Mouse (Mus musculus): ENCODE results near the gene Hhip. TPM values are rescaled to one million over a fixed set of nuclear protein-coding genes. Genes with fewer than 3 reads are reported as not detected.

Gene Hhip
- under 1 TPM; 0.23 to 0.45 TPM for total RNA-seq (2021)

- peak; percentile 12 for DNase-seq
Observed at GRCm38 (mm10) chr8:80057198-80058174, at the start of gene Hhip. Gene Hhip (minus strand): TSS chr8:80058006.

DNA sequence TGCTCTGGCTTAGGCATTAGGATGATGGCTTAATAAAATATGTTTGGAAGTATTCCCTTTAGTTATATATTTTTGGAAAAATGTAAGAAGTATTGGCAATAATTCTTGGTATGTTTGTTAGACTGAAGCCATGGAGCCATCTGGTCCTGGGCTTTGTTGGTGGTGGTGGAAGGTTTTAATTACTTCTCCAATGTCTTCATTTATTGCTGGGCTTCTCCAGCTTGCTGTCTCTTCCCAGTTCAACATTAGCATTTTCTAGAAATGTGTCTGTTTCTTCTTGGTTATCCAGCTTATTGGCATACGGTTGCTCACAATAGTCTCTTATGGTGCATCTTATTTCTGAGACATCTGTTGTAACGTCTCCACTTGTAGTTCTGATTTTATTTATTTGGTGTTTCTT lies 29.2 kb upstream of the Hhip start:
- no peak for DNase-seq

- no peak for DNase-seq
Observed at GRCm38 (mm10) chr8:80058193-80058592, 387 bp upstream of the Hhip start.

- DNase-seq, result no peak
Observed at GRCm38 (mm10) chr8:80056331-80057070, 1.3 kb downstream of the Hhip start.

- DNase-seq, result no peak
Observed at GRCm38 (mm10) chr8:80055777-80056176, 2.0 kb downstream of the Hhip start.

- DNase-seq, result no peak
Observed at GRCm38 (mm10) chr8:80055094-80055493, 2.7 kb downstream of the Hhip start.

GRCm38 (mm10) chr8:80054216-80054615 lies 3.6 kb downstream of the Hhip start:
- DNase-seq, result no peak

- no peak for DNase-seq
Observed at GRCm38 (mm10) chr8:80052838-80053237, 5.0 kb downstream of the Hhip start.

- DNase-seq, result no peak
Observed at GRCm38 (mm10) chr8:80051494-80051893, 6.3 kb downstream of the Hhip start.

DNA sequence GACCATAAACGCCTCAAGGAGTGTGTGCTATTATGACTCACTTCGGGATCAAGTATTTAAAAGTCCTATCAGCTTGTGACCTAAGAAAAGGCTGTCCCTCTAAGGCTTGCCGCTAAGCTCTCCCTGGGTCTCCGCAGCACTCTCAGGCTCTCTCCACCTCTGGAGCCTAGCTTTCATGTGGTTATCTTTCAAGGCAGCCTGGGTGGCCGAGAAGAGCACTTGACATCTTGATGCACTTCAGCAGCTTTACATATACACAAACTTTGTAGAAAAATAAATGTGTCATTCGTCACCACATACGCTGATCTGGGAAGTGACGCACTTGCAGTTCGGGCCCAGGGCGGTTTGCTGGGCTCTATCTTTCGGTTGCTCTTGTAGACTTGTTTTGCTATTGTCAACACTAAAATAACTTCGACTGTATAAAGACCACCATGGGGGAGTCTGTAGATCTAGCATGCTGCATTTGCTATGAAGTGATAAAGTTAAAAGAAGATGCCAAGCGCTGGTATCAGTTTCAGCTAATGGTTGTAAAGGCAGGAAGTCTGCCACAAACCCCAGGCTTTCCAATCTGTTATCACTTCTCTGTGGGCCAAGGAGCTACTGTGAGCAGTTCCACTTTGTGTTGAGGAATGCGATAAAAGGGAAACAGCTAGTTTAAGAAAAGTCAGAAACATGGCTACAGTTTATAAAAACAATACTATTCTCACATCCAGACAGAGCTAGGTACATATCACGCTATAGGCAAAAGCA lies 8.4 kb downstream of the Hhip start:
- DNase-seq, result no peak

GRCm38 (mm10) chr8:80048256-80048655 lies 9.6 kb downstream of the Hhip start:
- DNase-seq, result no peak

- no peak for DNase-seq
Observed at GRCm38 (mm10) chr8:80037644-80038253, 20.1 kb downstream of the Hhip start.

- no peak for DNase-seq
Observed at GRCm38 (mm10) chr8:80032604-80033003, 25.2 kb downstream of the Hhip start.

- DNase-seq, result no peak
Observed at GRCm38 (mm10) chr8:80031330-80032293, 26.2 kb downstream of the Hhip start.

GRCm38 (mm10) chr8:80029631-80030030 lies 28.2 kb downstream of the Hhip start:
- DNase-seq, result no peak

DNA sequence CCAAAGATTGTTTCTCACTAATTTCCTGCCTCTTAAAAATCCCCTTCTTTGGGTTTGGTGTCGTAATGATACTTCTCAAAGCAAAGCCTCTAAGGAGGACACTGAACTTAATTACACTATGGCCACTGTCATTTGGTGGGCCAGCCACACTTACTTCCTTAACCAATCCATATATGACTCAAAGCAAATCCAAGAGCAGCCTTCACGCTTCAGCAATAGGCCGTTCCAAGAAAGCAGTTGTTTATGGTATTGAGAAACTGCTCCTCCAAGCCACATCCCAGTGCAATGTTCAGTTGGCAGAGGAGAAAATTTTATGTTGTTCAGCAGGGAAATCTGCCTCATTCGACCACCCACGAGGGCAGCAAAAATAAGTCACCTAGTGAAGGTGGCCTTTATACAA lies 37.3 kb downstream of the Hhip start:
- DNase-seq, result no peak

GRCm38 (mm10) chr8:80015818-80016217 lies 42.0 kb downstream of the Hhip start:
- no peak for DNase-seq

GRCm38 (mm10) chr8:80004421-80004820 lies 53.4 kb downstream of the Hhip start:
- no peak for DNase-seq

DNA sequence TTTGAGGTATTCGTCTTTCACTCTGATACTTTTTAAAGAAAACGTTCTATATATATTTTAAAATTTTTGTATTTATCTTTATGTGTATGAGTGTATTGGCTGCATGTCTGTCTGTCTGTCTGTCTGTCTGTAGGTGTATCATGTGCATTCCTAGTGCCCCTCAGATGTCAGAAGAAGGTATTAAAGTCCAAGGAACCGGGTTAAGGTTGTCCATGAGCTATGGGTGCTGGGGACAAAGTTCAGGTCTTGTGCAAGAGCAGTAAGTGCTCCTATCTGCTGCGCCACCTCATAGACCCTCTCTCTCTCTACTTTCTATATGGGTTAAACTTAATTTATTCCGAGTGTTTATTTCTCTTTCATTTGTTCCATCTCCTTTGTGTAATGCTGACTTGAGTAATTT lies 55.5 kb downstream of the Hhip start:
- no peak for DNase-seq

DNA sequence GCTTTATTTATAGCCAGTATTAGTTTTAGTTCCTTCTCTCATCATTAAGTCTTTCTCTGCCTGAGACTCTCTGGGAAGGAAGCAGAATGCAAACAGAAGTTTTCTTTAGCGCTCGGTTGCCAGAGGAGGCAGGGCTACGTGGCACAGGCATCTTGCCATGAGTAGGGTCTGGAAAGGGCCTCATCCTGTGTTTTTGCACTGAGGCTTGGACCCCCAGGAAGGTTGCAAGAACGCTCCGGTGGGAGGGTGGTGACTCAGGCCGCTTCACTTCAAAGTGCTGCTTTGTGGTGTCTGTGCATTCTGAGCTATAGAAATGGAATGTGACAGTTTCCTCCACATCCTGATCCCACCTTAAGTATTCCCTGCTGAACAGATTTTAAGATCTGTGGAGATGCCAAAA lies 62.7 kb downstream of the Hhip start:
- DNase-seq, result no peak

DNA sequence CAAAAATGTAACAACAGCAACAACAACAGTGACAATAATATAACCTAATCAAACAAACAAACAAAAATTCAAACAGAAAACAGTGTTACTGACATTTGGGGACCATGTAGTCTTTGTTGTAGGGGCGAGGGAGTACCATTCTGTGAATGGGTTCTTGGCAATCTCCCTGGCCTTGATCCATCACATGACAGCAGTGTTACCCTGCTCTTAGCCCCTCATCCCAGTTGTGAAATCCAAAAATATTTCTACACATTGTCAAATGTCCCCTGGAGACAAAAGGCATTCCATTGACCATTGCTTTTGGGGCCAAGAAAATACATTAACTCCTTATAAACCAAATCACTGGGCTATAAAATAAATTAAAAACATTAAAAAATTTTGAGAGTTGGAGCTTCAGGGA lies 64.3 kb downstream of the Hhip start:
- DNase-seq, result no peak
